Mouse (Mus musculus) bone marrow macrophage, adult 2 months (primary cell): ENCODE results near the gene Hhipl1. TPM values are rescaled to one million over a fixed set of nuclear protein-coding genes. Genes with fewer than 3 reads are reported as not detected.

Experiments
- H3K27ac ChIP-seq: 2 replicates; pipeline ENCODE4 v1.5.1; 2012; ENCODE audit warnings: low read depth, low read length; ENCODE audit not compliant: insufficient read depth
- H3K4me1 ChIP-seq: 2 replicates; pipeline ENCODE4 v1.6.1; 2012; ENCODE audit warnings: low read length; ENCODE audit not compliant: control insufficient read depth, insufficient read depth
- H3K4me3 ChIP-seq: 2 replicates; pipeline ENCODE4 v1.5.1; 2012; ENCODE audit warnings: mild to moderate bottlenecking, low read length, moderate library complexity; ENCODE audit not compliant: insufficient read depth
- CTCF ChIP-seq: IDR thresholded peaks from 2 replicates; pipeline ENCODE4 v1.5.1; 2012; ENCODE audit warnings: low read depth, mild to moderate bottlenecking, low read length, moderate library complexity
- POLR2A ChIP-seq: IDR thresholded peaks from 2 replicates; pipeline ENCODE4 v1.6.1; 2012; ENCODE audit warnings: mild to moderate bottlenecking, low read depth, low read length, borderline replicate concordance
- polyA plus RNA-seq: library from polyadenylated mRNA; stranded (reverse); fragments of >200 nt; gene quantifications from 2 replicates; pipeline ENCODE4 v1.2.4, GENCODE M21; 2012; ENCODE audit not compliant: missing spikeins, insufficient read depth, insufficient read length

The Hhipl1 gene
- polyA plus RNA-seq, 1 experiment, result not detected

DNA sequence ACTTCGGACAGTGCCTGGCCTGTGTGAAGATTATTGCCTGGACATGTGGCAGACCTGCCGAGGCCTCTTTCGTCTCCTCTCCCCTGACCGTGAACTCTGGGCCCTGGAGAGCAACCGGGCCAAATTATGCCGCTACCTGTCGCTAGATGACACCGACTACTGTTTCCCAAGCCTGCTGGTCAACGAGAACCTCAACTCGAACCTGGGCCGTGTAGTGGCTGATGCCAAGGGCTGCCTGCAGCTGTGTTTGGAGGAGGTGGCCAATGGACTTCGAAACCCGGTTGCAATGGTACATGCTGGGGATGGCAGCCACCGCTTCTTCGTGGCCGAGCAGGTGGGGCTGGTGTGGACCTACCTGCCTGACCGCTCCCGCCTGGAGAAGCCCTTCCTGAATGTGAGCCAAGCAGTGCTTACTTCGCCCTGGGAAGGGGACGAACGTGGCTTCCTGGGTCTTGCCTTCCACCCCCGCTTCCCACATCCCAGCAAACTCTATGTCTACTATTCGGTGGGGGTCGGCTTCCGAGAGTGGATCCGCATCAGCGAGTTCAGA lies 5.7 kb downstream of the Hhipl1 start:
- TF ChIP-seq POLR2A, result no peak
- H3K27ac ChIP-seq, result no peak overlapping the region
- H3K4me3 ChIP-seq, result no peak overlapping the region
- H3K4me1 ChIP-seq, result peaks cover 14% of the 10 kb centered on the region

DNA sequence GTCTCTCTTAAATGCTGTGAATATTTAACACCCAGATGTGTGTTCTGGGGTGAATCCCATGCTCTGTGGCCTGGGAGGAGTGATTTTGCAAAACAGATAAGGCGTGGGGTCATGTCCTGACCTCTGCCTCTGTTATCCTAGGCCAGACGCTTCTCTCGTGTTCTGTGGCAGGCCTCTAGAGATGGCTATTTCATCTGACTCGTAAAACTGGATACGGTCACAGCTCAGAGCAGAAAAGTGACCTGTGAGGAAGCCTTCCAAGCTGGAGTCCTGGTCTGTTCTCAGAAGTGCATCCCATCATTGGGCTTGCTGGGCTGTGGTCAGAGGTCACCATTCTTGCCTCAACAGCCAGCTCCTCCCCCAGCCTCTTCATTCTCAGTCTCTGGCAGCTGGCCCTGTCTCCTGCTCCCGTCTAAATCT lies 6.4 kb downstream of the Hhipl1 start:
- TF ChIP-seq POLR2A (no peak), CTCF (no peak)
- Histone ChIP-seq H3K4me1 (peaks cover 14% of the 10 kb centered on the region), H3K27ac (no peak overlapping the region), H3K4me3 (no peak overlapping the region)

DNA sequence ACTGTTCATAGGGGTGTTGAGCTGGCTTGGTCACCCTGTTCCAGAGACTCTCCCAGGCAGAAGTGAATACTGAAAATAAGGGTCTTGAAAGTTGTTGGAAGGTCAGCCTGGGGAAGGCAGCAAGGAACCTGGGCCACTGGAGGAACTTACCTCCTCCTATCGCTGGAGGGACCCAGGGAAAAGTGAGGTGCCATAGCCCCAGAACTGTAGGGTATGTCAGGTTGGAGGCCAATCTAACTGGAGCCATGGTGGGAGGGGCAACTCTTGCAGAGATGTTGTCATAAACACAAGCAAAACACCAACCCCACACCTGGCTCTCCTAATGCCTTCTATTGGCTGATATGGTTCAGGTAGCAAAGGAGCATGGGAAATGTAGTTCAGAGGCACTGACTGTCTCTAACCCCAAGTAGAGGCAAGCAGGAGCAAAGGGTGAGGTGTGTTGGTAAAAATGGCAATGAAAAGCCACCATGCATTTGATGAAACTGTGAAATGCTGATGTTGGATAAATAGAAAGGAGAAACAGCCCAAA lies 7.2 kb downstream of the Hhipl1 start:
- no peak overlapping the region for H3K27ac ChIP-seq
- no peak for TF ChIP-seq POLR2A
- H3K4me1 ChIP-seq, result peaks cover 14% of the 10 kb centered on the region
- H3K4me3 ChIP-seq, result no peak overlapping the region

DNA sequence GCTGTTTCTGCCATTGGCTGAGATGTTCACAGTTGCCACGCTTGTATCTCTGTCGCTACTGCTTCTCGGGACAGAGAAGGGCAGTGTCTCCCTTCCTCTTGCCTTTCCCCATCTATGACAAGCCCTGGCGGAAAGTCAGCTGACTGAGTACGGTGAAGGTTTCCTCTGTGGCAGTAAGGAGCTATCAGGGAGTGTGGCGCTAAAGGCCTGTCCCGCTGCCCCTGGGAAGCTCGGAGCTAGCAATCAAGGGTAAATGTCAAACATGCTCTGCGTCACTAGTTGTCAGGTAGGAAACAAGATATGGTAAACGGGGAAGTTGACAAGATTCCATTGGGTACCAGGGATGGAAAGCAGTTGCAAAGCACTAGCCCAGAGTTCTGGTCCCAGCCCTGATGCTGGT lies 9.7 kb downstream of the Hhipl1 start:
- no peak for TF ChIP-seq POLR2A
- TF ChIP-seq CTCF, result no peak
- no peak overlapping the region for H3K27ac ChIP-seq
- no peak overlapping the region for H3K4me3 ChIP-seq
- no peaks in the 10 kb centered on the region for H3K4me1 ChIP-seq

DNA sequence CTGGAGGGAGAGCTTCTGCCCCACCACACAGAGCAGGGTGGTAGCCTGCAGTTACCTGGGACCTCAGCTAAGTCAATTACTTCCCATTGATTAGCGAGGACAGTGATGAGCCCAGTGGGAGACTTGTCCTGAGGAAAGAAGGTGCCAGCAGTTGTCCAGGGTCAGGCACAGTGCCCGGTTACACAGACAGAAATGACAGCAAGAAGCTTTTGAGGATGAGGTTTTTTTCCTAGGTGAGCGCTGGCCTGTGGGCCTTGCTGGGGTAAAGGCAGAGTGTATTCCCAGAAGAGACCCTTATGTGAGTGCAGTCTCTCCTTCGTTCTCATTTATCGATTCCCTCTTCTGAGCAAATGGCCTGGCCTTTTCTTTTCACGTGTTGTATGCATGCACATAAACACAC lies 10.6 kb downstream of the Hhipl1 start:
- TF ChIP-seq CTCF (no peak), POLR2A (no peak)
- Histone ChIP-seq H3K27ac (no peak overlapping the region), H3K4me3 (no peak overlapping the region), H3K4me1 (no peaks in the 10 kb centered on the region)

DNA sequence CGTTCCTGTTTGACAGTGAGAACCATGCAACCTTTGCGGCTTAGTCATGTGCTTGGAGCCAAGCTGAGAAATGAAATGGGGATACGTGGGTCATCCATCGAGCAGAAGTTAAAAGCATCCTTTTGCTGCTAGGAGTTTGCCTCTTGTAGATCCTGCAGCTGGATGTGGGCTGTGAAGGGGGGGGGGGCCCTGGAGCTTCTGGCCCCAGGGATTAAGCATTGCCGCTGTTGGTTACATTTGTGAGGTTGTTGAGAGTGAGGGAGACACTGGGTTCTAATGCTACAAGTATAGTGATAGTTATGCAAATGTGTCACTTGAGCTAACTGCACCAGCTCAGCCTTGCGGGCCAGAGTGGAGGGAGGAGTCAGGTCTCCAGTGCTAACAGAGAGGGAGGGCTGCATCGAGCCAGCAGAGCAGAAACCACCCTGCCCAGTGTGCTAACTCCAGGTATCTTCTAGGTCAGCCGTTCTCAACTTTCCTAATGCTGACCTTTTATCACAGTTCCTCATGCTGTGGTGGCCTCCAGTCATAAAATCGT lies 11.2 kb downstream of the Hhipl1 start:
- Histone ChIP-seq H3K4me3 (no peak overlapping the region), H3K4me1 (no peaks in the 10 kb centered on the region), H3K27ac (no peak overlapping the region)
- TF ChIP-seq POLR2A (no peak), CTCF (no peak)

DNA sequence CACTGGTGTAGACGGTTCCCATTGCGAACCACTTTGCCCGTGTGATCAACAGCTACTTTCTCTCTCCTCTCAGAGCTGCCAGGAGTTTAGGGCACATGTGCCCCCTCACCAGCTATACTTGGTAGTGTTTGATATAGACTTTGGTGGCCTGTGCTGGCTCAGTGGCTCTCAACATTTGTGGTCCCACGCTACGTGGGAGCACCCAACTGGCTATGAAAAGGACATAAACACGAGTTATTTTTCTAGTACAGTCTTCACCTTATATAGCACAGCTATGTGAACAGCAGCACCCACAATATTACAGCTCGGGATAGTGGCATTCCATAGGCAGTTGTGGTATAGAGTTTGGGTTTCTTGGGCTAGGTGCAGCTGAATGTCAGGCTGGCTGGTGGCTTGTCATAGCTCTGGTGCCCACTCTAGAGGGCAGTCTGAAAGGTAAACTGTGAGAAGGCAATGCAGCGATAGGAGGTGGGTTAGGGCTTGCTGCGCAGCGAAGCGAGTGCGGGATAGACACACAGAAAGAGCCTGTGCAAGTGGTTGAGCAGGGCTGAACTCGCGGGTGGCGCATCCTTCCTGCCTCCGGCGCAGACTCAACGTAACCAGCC lies 11.9 kb downstream of the Hhipl1 start:
- Histone ChIP-seq H3K27ac (no peak overlapping the region), H3K4me1 (no peaks in the 10 kb centered on the region), H3K4me3 (no peak overlapping the region)
- TF ChIP-seq CTCF, result no peak
- no peak for TF ChIP-seq POLR2A

DNA sequence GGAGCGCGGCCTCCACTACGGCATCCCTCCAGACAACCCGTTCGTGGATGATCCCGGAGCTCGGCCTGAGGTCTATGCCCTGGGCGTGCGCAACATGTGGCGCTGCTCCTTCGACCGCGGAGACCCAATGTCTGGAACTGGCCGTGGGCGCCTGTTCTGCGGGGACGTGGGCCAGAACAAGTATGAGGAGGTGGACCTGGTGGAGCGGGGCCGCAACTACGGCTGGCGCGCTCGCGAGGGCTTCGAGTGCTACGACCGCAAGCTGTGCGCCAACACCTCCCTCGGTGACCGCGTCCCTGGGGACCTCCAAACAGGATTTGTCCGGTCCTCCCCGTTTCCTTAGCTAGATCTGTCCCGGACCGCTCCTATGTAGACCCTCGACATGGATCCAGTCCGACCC lies 12.4 kb downstream of the Hhipl1 start:
- Histone ChIP-seq H3K4me3 (no peak overlapping the region), H3K4me1 (no peaks in the 10 kb centered on the region), H3K27ac (no peak overlapping the region)
- TF ChIP-seq CTCF, result no peak
- no peak for TF ChIP-seq POLR2A

DNA sequence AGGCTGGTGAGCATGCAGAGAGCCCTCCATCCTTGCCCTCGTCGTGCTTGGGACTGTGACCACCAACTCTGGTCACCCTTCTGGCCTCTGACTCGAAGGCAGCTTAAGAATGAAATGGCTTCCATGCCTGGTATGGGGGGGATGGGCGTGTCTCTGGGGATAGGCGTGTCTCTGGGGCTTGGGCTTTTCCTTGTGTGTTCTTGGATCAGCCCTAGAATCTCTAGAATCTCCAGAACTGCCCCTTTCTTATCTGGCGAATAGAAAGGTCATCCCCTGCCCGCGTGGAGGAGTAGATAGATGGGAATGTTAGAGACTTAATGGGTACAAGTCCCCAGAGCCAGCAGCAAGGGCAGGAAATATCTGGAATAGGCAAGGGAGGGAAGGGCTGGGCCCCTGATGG lies 14.0 kb downstream of the Hhipl1 start:
- no peak overlapping the region for H3K27ac ChIP-seq
- no peak overlapping the region for H3K4me3 ChIP-seq
- no peaks in the 10 kb centered on the region for H3K4me1 ChIP-seq
- no peak for TF ChIP-seq CTCF
- no peak for TF ChIP-seq POLR2A

DNA sequence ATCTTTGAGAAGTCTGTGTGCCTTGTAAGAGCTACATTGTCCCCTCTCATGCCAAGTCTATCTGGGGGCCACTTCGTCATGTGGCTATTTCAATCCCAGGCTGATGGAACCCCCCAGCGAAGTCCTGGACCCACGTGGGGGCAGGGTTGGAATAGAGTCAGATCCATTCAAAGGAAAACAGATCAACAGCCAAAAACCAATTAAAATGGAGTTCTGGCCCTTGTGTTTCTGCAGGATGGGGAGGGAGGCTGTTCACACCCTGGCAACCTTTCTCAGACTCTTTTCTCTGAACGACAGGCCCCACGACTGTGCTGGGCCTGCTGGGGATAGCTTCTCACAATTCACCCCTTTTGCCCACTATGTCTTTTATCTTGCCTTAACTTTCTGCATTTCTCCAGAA lies 20.3 kb downstream of the Hhipl1 start:
- Histone ChIP-seq H3K4me3 (no peak overlapping the region), H3K27ac (no peak overlapping the region), H3K4me1 (no peaks in the 10 kb centered on the region)
- TF ChIP-seq CTCF (no peak), POLR2A (no peak)

DNA sequence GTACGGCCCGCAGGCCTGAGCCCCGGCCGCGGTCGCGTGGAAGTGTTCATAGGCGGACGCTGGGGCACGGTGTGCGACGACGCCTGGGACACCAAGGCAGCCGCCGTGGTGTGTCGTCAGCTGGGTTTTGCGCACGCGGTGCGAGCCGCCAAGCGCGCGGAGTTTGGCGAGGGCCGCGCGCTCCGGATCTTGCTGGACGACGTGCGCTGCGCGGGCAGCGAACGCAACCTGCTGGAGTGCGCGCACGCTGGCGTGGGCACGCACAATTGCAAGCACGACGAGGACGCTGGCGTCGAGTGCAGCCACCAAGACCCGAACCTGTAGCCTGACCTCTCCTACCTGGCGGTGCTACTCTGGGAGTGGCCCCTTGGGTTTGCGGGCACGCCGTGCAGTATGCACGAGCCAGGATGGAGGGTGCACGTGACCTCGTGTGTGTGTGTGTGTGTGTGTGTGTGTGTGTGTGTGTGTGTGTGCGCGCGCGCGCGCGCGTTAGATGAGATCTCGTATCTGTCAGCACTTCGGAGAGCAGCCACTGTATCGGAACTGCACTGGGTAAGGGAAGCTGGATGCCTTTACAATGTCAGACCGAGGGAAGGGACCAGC lies 21.9 kb downstream of the Hhipl1 start:
- no peak overlapping the region for H3K4me3 ChIP-seq
- TF ChIP-seq POLR2A (no peak), CTCF (no peak)

More for the DNA sequence above, 21.9 kb downstream of the Hhipl1 start:
- H3K4me1 ChIP-seq, result no peaks in the 10 kb centered on the region
- H3K27ac ChIP-seq, result no peak overlapping the region
